Mouse (Mus musculus): ENCODE data around the gene Ppp1r12b. TPM values are rescaled to one million over a fixed set of nuclear protein-coding genes. Genes with fewer than 3 reads are reported as not detected.
"Not testable (repeated sequence)": the region's sequence is repeated elsewhere in the genome, so short reads cannot be mapped to it uniquely, and the experiment has no call there.

The Ppp1r12b gene
- total RNA-seq, 2 experiments from 2014 or later, result 68.5 to 75.8 TPM

- peak; percentile 56 to 94 for DNase-seq (ENCODE audit: extremely low spot score in 1 of 2, low spot score in 1 of 2)
These were observed 101.3 kb downstream of the Ppp1r12b start for GRCm38 (mm10) chr1:134854325-134854982.

GRCm38 (mm10) chr1:134852797-134853196 is 102.9 kb downstream of the Ppp1r12b start:
- DNase-seq (ENCODE audit: extremely low spot score in 1 of 2, low spot score in 1 of 2), result no peak

- no peak for DNase-seq (ENCODE audit: extremely low spot score in 1 of 2, low spot score in 1 of 2)
These were observed 104.5 kb downstream of the Ppp1r12b start for GRCm38 (mm10) chr1:134851211-134851610.

- no peak for DNase-seq (ENCODE audit: extremely low spot score in 1 of 2, low spot score in 1 of 2)
These were observed 105.4 kb downstream of the Ppp1r12b start for GRCm38 (mm10) chr1:134850361-134850760.

GRCm38 (mm10) chr1:134847851-134848250 is 107.9 kb downstream of the Ppp1r12b start:
- no peak for DNase-seq (ENCODE audit: extremely low spot score in 1 of 2, low spot score in 1 of 2)

- DNase-seq (ENCODE audit: extremely low spot score in 1 of 2, low spot score in 1 of 2), result no peak
These were observed 109.3 kb downstream of the Ppp1r12b start for GRCm38 (mm10) chr1:134846295-134846988.

GRCm38 (mm10) chr1:134843369-134843768 is 112.4 kb downstream of the Ppp1r12b start:
- no peak for DNase-seq (ENCODE audit: extremely low spot score in 1 of 2, low spot score in 1 of 2)

GRCm38 (mm10) chr1:134836909-134837480 is 118.7 kb downstream of the Ppp1r12b start:
- no peak for DNase-seq (ENCODE audit: extremely low spot score in 1 of 2, low spot score in 1 of 2)

GRCm38 (mm10) chr1:134830881-134831280 is 124.9 kb downstream of the Ppp1r12b start:
- not testable (repeated sequence) for DNase-seq (ENCODE audit: extremely low spot score in 1 of 2, low spot score in 1 of 2)

GRCm38 (mm10) chr1:134829635-134830034 is 126.1 kb downstream of the Ppp1r12b start:
- DNase-seq (ENCODE audit: extremely low spot score in 1 of 2, low spot score in 1 of 2), result no peak

GRCm38 (mm10) chr1:134824896-134825295 is 130.8 kb downstream of the Ppp1r12b start:
- no peak for DNase-seq (ENCODE audit: extremely low spot score in 1 of 2, low spot score in 1 of 2)

- no peak for DNase-seq (ENCODE audit: extremely low spot score in 1 of 2, low spot score in 1 of 2)
These were observed 131.9 kb downstream of the Ppp1r12b start for GRCm38 (mm10) chr1:134823842-134824241.

GRCm38 (mm10) chr1:134823323-134823722 is 132.4 kb downstream of the Ppp1r12b start:
- no peak for DNase-seq (ENCODE audit: extremely low spot score in 1 of 2, low spot score in 1 of 2)

GRCm38 (mm10) chr1:134820882-134821281 is 134.9 kb downstream of the Ppp1r12b start:
- no peak for DNase-seq (ENCODE audit: extremely low spot score in 1 of 2, low spot score in 1 of 2)

- no peak for DNase-seq (ENCODE audit: extremely low spot score in 1 of 2, low spot score in 1 of 2)
These were observed 136.5 kb downstream of the Ppp1r12b start for GRCm38 (mm10) chr1:134819196-134819595.

GRCm38 (mm10) chr1:134818716-134819115 is 137.0 kb downstream of the Ppp1r12b start:
- no peak for DNase-seq (ENCODE audit: extremely low spot score in 1 of 2, low spot score in 1 of 2)

- DNase-seq (ENCODE audit: extremely low spot score in 1 of 2, low spot score in 1 of 2), result no peak
These were observed 137.7 kb downstream of the Ppp1r12b start for GRCm38 (mm10) chr1:134817916-134818595.

GRCm38 (mm10) chr1:134817120-134817519 is 138.6 kb downstream of the Ppp1r12b start:
- no peak for DNase-seq (ENCODE audit: extremely low spot score in 1 of 2, low spot score in 1 of 2)

GRCm38 (mm10) chr1:134816617-134817016 is 139.1 kb downstream of the Ppp1r12b start:
- no peak for DNase-seq (ENCODE audit: extremely low spot score in 1 of 2, low spot score in 1 of 2)

- DNase-seq (ENCODE audit: extremely low spot score in 1 of 2, low spot score in 1 of 2), result no peak
These were observed 140.0 kb downstream of the Ppp1r12b start for GRCm38 (mm10) chr1:134815748-134816147.

GRCm38 (mm10) chr1:134805471-134805870 is 150.3 kb downstream of the Ppp1r12b start:
- DNase-seq (ENCODE audit: extremely low spot score in 1 of 2, low spot score in 1 of 2), result no peak
